Mouse (Mus musculus) mouse trophoblast stem cell (cell line): ENCODE measurements around the gene Cstf1.

ENCODE experiments used
- in situ Hi-C, 2 experiments: fragments of 300-500 bp; cut with MseI, MboI; formaldehyde crosslinking; loops; 2 replicates in 1 of 2; 3 replicates in 1 of 2; pipeline ENCODE4 v1.15.1; 2025

Cstf1 gene

GRCm38 (mm10) chr2:172370411-172371223, at the start of gene Cstf1, which contains the start of gene Aurka:
TSS of gene Cstf1 (plus strand) at chr2:172370681.
TSS of gene Aurka (minus strand) at chr2:172370535.
- in situ Hi-C loops: no loop called here

GRCm38 (mm10) chr2:172320878-172321277, 49.6 kb upstream of the Cstf1 start:
- in situ Hi-C loops: loop anchor here (5.0 kb wide), 1 partner anchor 74 kb away; the partner anchor contains the start of gene Mc3r (in 2 of the 2)

GRCm38 (mm10) chr2:172328248-172328647, 42.2 kb upstream of the Cstf1 start:
- in situ Hi-C loops: no loop called here

- in situ Hi-C loops: no loop called here
Measured at GRCm38 (mm10) chr2:172329179-172329578, 41.3 kb upstream of the Cstf1 start.

GRCm38 (mm10) chr2:172338206-172338942, 32.1 kb upstream of the Cstf1 start:
- in situ Hi-C loops: no loop called here

GRCm38 (mm10) chr2:172340936-172341335, 29.5 kb upstream of the Cstf1 start:
- in situ Hi-C loops: no loop called here

GRCm38 (mm10) chr2:172341606-172342005, 28.9 kb upstream of the Cstf1 start:
- in situ Hi-C loops: no loop called here

GRCm38 (mm10) chr2:172343751-172344150, 26.7 kb upstream of the Cstf1 start:
- in situ Hi-C loops: no loop called here

- in situ Hi-C loops: no loop called here
Measured at GRCm38 (mm10) chr2:172344669-172345068, 25.8 kb upstream of the Cstf1 start.

- in situ Hi-C loops: no loop called here
Measured at GRCm38 (mm10) chr2:172345258-172345738, 25.2 kb upstream of the Cstf1 start, which contains the start of gene Fam210b. TSS of gene Fam210b (plus strand) at chr2:172345565.

GRCm38 (mm10) chr2:172346034-172346929, 24.2 kb upstream of the Cstf1 start:
- in situ Hi-C loops: no loop called here

GRCm38 (mm10) chr2:172346933-172347611, 23.4 kb upstream of the Cstf1 start:
- in situ Hi-C loops: no loop called here

- in situ Hi-C loops: no loop called here
Measured at GRCm38 (mm10) chr2:172348297-172348950, 22.1 kb upstream of the Cstf1 start.

GRCm38 (mm10) chr2:172349776-172350175, 20.7 kb upstream of the Cstf1 start:
- in situ Hi-C loops: no loop called here

- in situ Hi-C loops: no loop called here
Measured at GRCm38 (mm10) chr2:172350773-172351172, 19.7 kb upstream of the Cstf1 start.

- in situ Hi-C loops: no loop called here
Measured at GRCm38 (mm10) chr2:172353218-172353617, 17.3 kb upstream of the Cstf1 start.

- in situ Hi-C loops: no loop called here
Measured at GRCm38 (mm10) chr2:172354761-172355160, 15.7 kb upstream of the Cstf1 start.

GRCm38 (mm10) chr2:172355833-172356232, 14.6 kb upstream of the Cstf1 start:
- in situ Hi-C loops: no loop called here

GRCm38 (mm10) chr2:172363176-172363575, 7.3 kb upstream of the Cstf1 start:
- in situ Hi-C loops: no loop called here

- in situ Hi-C loops: no loop called here
Measured at GRCm38 (mm10) chr2:172371258-172371657, 777 bp downstream of the Cstf1 start.
